Mouse (Mus musculus) monocyte, adult 5-6 weeks (primary cell): ENCODE results near the gene Camsap2. TPM values are rescaled to one million over a fixed set of nuclear protein-coding genes. Genes with fewer than 3 reads are reported as not detected.

Experiments used
- ATAC-seq: fragments of 153-309, 156-312 bp; replicated peaks from 2 replicates; pipeline ENCODE4 v1.8.0; 2017; ENCODE audit warnings: mild to moderate bottlenecking; ENCODE audit not compliant: low TSS enrichment, insufficient number of reproducible peaks, severe bottlenecking, poor library complexity, low FRiP score
- total RNA-seq: library from RNA; stranded (forward); fragments of 200-1000, 200-491, 200-594 nt; gene quantifications from 3 replicates; pipeline ENCODE4 v1.2.3, GENCODE M21; 2017

Gene Camsap2
- total RNA-seq, 1 experiment from 2014 or later = 25.1 TPM

GRCm38 (mm10) chr1:136232986-136233790, 112.7 kb downstream of the Camsap2 start:
- no peak for ATAC-seq

- no peak for ATAC-seq
These were observed 113.5 kb downstream of the Camsap2 start for GRCm38 (mm10) chr1:136232285-136232926.

GRCm38 (mm10) chr1:136231596-136231995, 114.3 kb downstream of the Camsap2 start:
- ATAC-seq = no peak

- no peak for ATAC-seq
These were observed 115.7 kb downstream of the Camsap2 start for GRCm38 (mm10) chr1:136230201-136230600.

- no peak for ATAC-seq
These were observed 116.9 kb downstream of the Camsap2 start for GRCm38 (mm10) chr1:136229040-136229373.

- ATAC-seq = no peak
These were observed 117.4 kb downstream of the Camsap2 start for GRCm38 (mm10) chr1:136228328-136229039.

GRCm38 (mm10) chr1:136227870-136228269, 118.0 kb downstream of the Camsap2 start:
- ATAC-seq = no peak

GRCm38 (mm10) chr1:136226626-136227025, 119.3 kb downstream of the Camsap2 start:
- no peak for ATAC-seq

GRCm38 (mm10) chr1:136225846-136226245, 120.1 kb downstream of the Camsap2 start:
- no peak for ATAC-seq

GRCm38 (mm10) chr1:136223758-136224342, 122.1 kb downstream of the Camsap2 start:
- ATAC-seq = no peak

- ATAC-seq = no peak
These were observed 123.5 kb downstream of the Camsap2 start for GRCm38 (mm10) chr1:136222386-136222785.

GRCm38 (mm10) chr1:136220037-136220871, 125.7 kb downstream of the Camsap2 start:
- ATAC-seq = no peak

Other genes with a start within 250 kb of the Camsap2 start
- gene Kif21b, start 214.7 kb downstream of the Camsap2 start, total RNA-seq = 77.9 to 156 TPM (median 101 TPM) in 3 replicates
- 0.32 TPM in 1 of 3 replicates, not detected in the others for gene Mroh3, start 133.3 kb downstream of the Camsap2 start, total RNA-seq
- not detected in 3 replicates for gene Inava, start 111.8 kb downstream of the Camsap2 start, total RNA-seq
- not detected in 3 replicates for gene Gpr25, start 85.2 kb downstream of the Camsap2 start, total RNA-seq
- gene Ddx59, start 69.2 kb upstream of the Camsap2 start, total RNA-seq = 12.1 to 24.9 TPM (median 14.9 TPM) in 3 replicates
- 0.78 TPM in 1 of 3 replicates, not detected in the others for gene Kif14, start 120.2 kb upstream of the Camsap2 start, total RNA-seq